23 mouse cellular contexts compared by ENCODE assay signal in genomic region chr5:113347593-113347992, GRCm38 (mm10). TPM values are rescaled to one million over a fixed set of nuclear protein-coding genes. Genes with fewer than 3 reads are reported as not detected.
A peak's percentile ranks its signal among the peaks of the same experiment; 100 is the strongest.
DNase-seq lines count a peak whose midpoint lies in the region; ATAC-seq and TF ChIP-seq lines count a peak whose summit lies in the region.
"Had no signal": no experiment of that assay in that cellular context is flagged by ENCODE, and none has a peak within 500 bp of the region (broad histone marks: within the 10 kb centered on the region; RNA-seq: fewer than 3 reads in every experiment).

No protein-coding gene starts in this region.

- H3K4me3 ChIP-seq in midbrain, embryonic 10.5 days = peak overlapping the region; percentile 7
- no peak overlapping the region for H3K4me3 ChIP-seq in midbrain, embryonic 16.5 days (ENCODE audit: low read depth, low read length)
- peak overlapping the region; percentile 57 for H3K4me3 ChIP-seq in testis, adult 2 months (ENCODE audit: control insufficient read depth, low read depth, low read length)
- H3K4me3 ChIP-seq in ES-E14 (ENCODE audit: insufficient read depth in 1 of 2, low read depth in 1 of 2, low read length in 2 of 2, poor library complexity in 1 of 2, severe bottlenecking in 1 of 2) = peak overlapping the region; percentile 77 to 78
- H3K4me3 ChIP-seq: embryonic facial prominence, embryonic 13.5 days; heart, embryonic 10.5 days; intestine, embryonic 15.5 days had no signal

- H3K27me3 ChIP-seq in midbrain, embryonic 10.5 days (ENCODE audit: low read depth, poor library complexity, severe bottlenecking) = peaks cover 89% of the 10 kb centered on the region
- peaks cover 34% of the 10 kb centered on the region for H3K27me3 ChIP-seq in midbrain, embryonic 16.5 days (ENCODE audit: control insufficient read depth, insufficient read depth, low read depth, low read length)
- no peaks in the 10 kb centered on the region for H3K27me3 ChIP-seq in testis, adult 2 months (ENCODE audit: control insufficient read depth, insufficient read depth, low read length)

- H3K9me3 ChIP-seq in midbrain, embryonic 10.5 days (replicated peaks) = no peaks in the 10 kb centered on the region
- H3K9me3 ChIP-seq in midbrain, embryonic 16.5 days (replicated peaks; ENCODE audit: control insufficient read depth, low read length, poor library complexity, severe bottlenecking) = no peaks in the 10 kb centered on the region
- no peaks in the 10 kb centered on the region for H3K9me3 ChIP-seq in ES-E14 (ENCODE audit: control insufficient read depth, insufficient read depth, low read depth, low read length)
- H3K9me3 ChIP-seq: embryonic facial prominence, embryonic 13.5 days; heart, embryonic 10.5 days; intestine, embryonic 15.5 days had no signal

- no peak overlapping the region for H3K27ac ChIP-seq in midbrain, embryonic 10.5 days (replicated peaks)
- no peak overlapping the region for H3K27ac ChIP-seq in midbrain, embryonic 16.5 days (ENCODE audit: low read length)
- H3K27ac ChIP-seq in testis, adult 2 months (ENCODE audit: control insufficient read depth, insufficient read depth, low read depth, low read length) = peak overlapping the region; percentile 54; the same call in 1 of the 2 replicates
- peak overlapping the region; percentile 24; the same call in 1 of the 2 replicates for H3K27ac ChIP-seq in ES-E14 (ENCODE audit: insufficient read depth, low read depth, low read length, poor library complexity, severe bottlenecking)
- H3K27ac ChIP-seq: embryonic facial prominence, embryonic 13.5 days; heart, embryonic 10.5 days; hindbrain, embryonic 14.5 days; intestine, embryonic 15.5 days had no signal

- in situ Hi-C loops in ES-E14 (cut with MboI; ENCODE audit: low sequenced_read_pairs in 2 of 2, unreplicated experiment in 2 of 2) = no loop called here

- TF ChIP-seq CTCF in testis, adult 2 months (IDR thresholded peaks at IDR 0.05; ENCODE audit: control insufficient read depth, insufficient read depth, insufficient replicate concordance, low read depth, low read length) = no peak

- no peak overlapping the region for H3K4me2 ChIP-seq in midbrain, embryonic 16.5 days (ENCODE audit: low read length)
- H3K4me2 ChIP-seq: embryonic facial prominence, embryonic 13.5 days; hindbrain, embryonic 14.5 days; intestine, embryonic 15.5 days had no signal

- no peaks in the 10 kb centered on the region for H3K36me3 ChIP-seq in midbrain, embryonic 10.5 days
- H3K36me3 ChIP-seq in midbrain, embryonic 16.5 days (ENCODE audit: control insufficient read depth, insufficient read depth, low read length) = no peaks in the 10 kb centered on the region
- H3K36me3 ChIP-seq in testis, adult 2 months (ENCODE audit: control insufficient read depth, insufficient read depth, low read length) = no peaks in the 10 kb centered on the region
- no peaks in the 10 kb centered on the region for H3K36me3 ChIP-seq in ES-E14 (ENCODE audit: control insufficient read depth, insufficient read depth, low read length, poor library complexity, severe bottlenecking)
- H3K36me3 ChIP-seq: embryonic facial prominence, embryonic 13.5 days; heart, embryonic 10.5 days; intestine, embryonic 15.5 days had no signal

- no peak overlapping the region for H3K9ac ChIP-seq in midbrain, embryonic 16.5 days (ENCODE audit: low read depth, low read length)
- H3K9ac ChIP-seq in ES-E14 (ENCODE audit: insufficient read depth, low read depth, low read length, poor library complexity, severe bottlenecking) = peak overlapping the region; percentile 80
- H3K9ac ChIP-seq: embryonic facial prominence, embryonic 13.5 days; hindbrain, embryonic 14.5 days; intestine, embryonic 15.5 days had no signal

- no peak for DNase-seq in midbrain, embryonic 10.5 days (ENCODE audit: low spot score)
- no peak for DNase-seq in testis, postnatal 10 days (ENCODE audit: low spot score)
- peak; percentile 41 for DNase-seq in ES-E14 (ENCODE audit: low read depth, low spot score)
- DNase-seq in layer of hippocampus, postnatal 10 days (ENCODE audit: low spot score in 2 of 2) = no peak
- no peak for DNase-seq in urinary bladder, postnatal 4 days (ENCODE audit: low spot score in 2 of 2)
- DNase-seq: adrenal gland, postnatal 14 days; cerebellum, adult 11-12 months; cerebellum, adult 9-10 months; cerebellum, postnatal 25 days; gastrocnemius, postnatal 10 days; heart, adult 18-20 months; heart, postnatal 10 days; heart, postnatal 4 days had no signal

- no peak for TF ChIP-seq POLR2A in testis, adult 2 months (IDR thresholded peaks at IDR 0.05; ENCODE audit: control insufficient read depth, low read depth, low read length)

- 32% methylated on average over 12 of the region's 12 CpGs for WGBS in midbrain, embryonic 10.5 days
- 24% methylated on average over 12 of the region's 12 CpGs for WGBS in midbrain, embryonic 16.5 days

- peaks cover 73% of the 10 kb centered on the region for H3K4me1 ChIP-seq in midbrain, embryonic 10.5 days
- peaks cover 15% of the 10 kb centered on the region for H3K4me1 ChIP-seq in midbrain, embryonic 16.5 days (ENCODE audit: control insufficient read depth, insufficient read depth, low read length)
- H3K4me1 ChIP-seq in testis, adult 2 months (ENCODE audit: control insufficient read depth, insufficient read depth, low read length) = peaks cover 31% of the 10 kb centered on the region
- H3K4me1 ChIP-seq in ES-E14 (ENCODE audit: control insufficient read depth in 2 of 2, insufficient read depth in 2 of 2, low read length in 2 of 2, poor library complexity in 1 of 2) = peaks cover 10 to 35% of the 10 kb centered on the region in 2 experiments; a peak in 3 of 4 replicates
- H3K4me1 ChIP-seq: heart, embryonic 10.5 days had no signal

- ATAC-seq in midbrain, embryonic 16.5 days = no peak
- ATAC-seq: forebrain, embryonic 14.5 days; intestine, embryonic 15.5 days had no signal

TF ChIP-seq in ES-E14, 5 proteins besides CTCF, POLR2A, EP300 and RAD21:
- TF ChIP-seq ZNF384 (IDR thresholded peaks at IDR 0.05; ENCODE audit: low read depth, low read length) (no peak), CHD2 (IDR thresholded peaks at IDR 0.05; ENCODE audit: low read depth, low read length) (no peak), HCFC1 (IDR thresholded peaks at IDR 0.05; ENCODE audit: borderline replicate concordance, insufficient read depth, low read length) (no peak)

RNA-seq across cellular contexts. Expression of gene Aym1, which starts 9.5 kb away (rescaled TPM):
- polyA plus RNA-seq in midbrain, embryonic 10.5 days (2016; fragmentation: Nextera tagmentation; extraction: Ambion mirVana) = not detected in 2 replicates
- polyA plus RNA-seq in midbrain, embryonic 16.5 days (2015; fragmentation: Nextera tagmentation; extraction: Ambion mirVana) = not detected in 2 replicates
- 10.8 and 12.8 TPM in 2 replicates for polyA plus RNA-seq in testis, adult 2 months (2012; rRNA removed)
- total RNA-seq in ES-E14 (2012; rRNA removed) = 1.3 TPM in 1 of 2 replicates, not detected in the other
- not detected for total RNA-seq in layer of hippocampus, postnatal 10 days (2021)
- total RNA-seq: adrenal gland, postnatal 14 days; gastrocnemius, postnatal 10 days; gastrocnemius, postnatal 4 days; heart, adult 18-20 months; heart, postnatal 10 days; heart, postnatal 4 days had no signal
- polyA plus RNA-seq: embryonic facial prominence, embryonic 13.5 days; forebrain, embryonic 14.5 days; frontal cortex, adult 2 months; heart, embryonic 10.5 days; heart, embryonic 14.5 days; hindbrain, embryonic 14.5 days; intestine, embryonic 15.5 days had no signal

RNA-seq across cellular contexts. Expression of gene Sgsm1, which starts 37.0 kb away (rescaled TPM):
- polyA plus RNA-seq in midbrain, embryonic 10.5 days (2016; fragmentation: Nextera tagmentation; extraction: Ambion mirVana) = 16.0 and 16.3 TPM in 2 replicates
- 27.5 and 29.4 TPM in 2 replicates for polyA plus RNA-seq in midbrain, embryonic 16.5 days (2015; fragmentation: Nextera tagmentation; extraction: Ambion mirVana)
- 1.8 and 2.2 TPM in 2 replicates for polyA plus RNA-seq in testis, adult 2 months (2012; rRNA removed)
- total RNA-seq in ES-E14 (2012; rRNA removed) = 7.1 and 11.6 TPM in 2 replicates
- total RNA-seq in layer of hippocampus, postnatal 10 days (2021) = 10 to 100 TPM; 72.2 to 77.7 TPM

Comparison
In these comparisons a context has a peak if more than half of its experiments do, and no peak if none do; other contexts are left out.
1. H3K27ac ChIP-seq: peak in testis, adult 2 months (single experiment) and ES-E14 (single experiment); none in midbrain, embryonic 10.5 days (single experiment) and midbrain, embryonic 16.5 days (single experiment).
2. RNA of gene Aym1, which starts 9.5 kb away (polyA plus RNA-seq): 10.8 to 12.8 TPM in testis, adult 2 months; not detected in midbrain, embryonic 10.5 days and not detected in midbrain, embryonic 16.5 days; every median in the first group is over 10 times any median in the second.